Mouse (Mus musculus): Measurements from ENCODE around the gene Wsb1. TPM values are rescaled to one million over a fixed set of nuclear protein-coding genes. Genes with fewer than 3 reads are reported as not detected.
"Not testable (repeated sequence)": the region's sequence is repeated elsewhere in the genome, so short reads cannot be mapped to it uniquely, and the experiment has no call there.

Gene Wsb1
- polyA plus RNA-seq (2012; rRNA removed) = 24.3 and 47.5 TPM in 2 replicates

GRCm38 (mm10) chr11:79254391-79255098, at the start of gene Wsb1:
Wsb1 (minus strand) TSS chr11:79254671.
- Histone ChIP-seq H3K27me3 (ENCODE audit: control insufficient read depth, insufficient read depth, low read length) (no peaks in the 10 kb centered on the region), H3K27ac (ENCODE audit: insufficient read depth, low read depth, low read length) (peak within 1 kb of the TSS; percentile 77), H3K36me3 (ENCODE audit: control insufficient read depth, insufficient read depth, low read length) (peaks cover 16% of the 10 kb centered on the region), H3K4me3 (ENCODE audit: low read depth, low read length) (peak within 1 kb of the TSS; percentile 75), H3K4me1 (ENCODE audit: control insufficient read depth, insufficient read depth, insufficient read length, low read length) (peaks cover 12% of the 10 kb centered on the region)
- WGBS = 2% methylated on average over 50 of the region's 50 CpGs
- TF ChIP-seq CTCF (IDR thresholded peaks at IDR 0.05; ENCODE audit: extremely low read depth, insufficient read length, insufficient replicate concordance, low read depth, low read length) = no peak
- peak; percentile 99 for TF ChIP-seq POLR2A (IDR thresholded peaks at IDR 0.05; ENCODE audit: low read depth, low read length)

- not testable (repeated sequence) for H3K4me3 ChIP-seq (ENCODE audit: low read depth, low read length); H3K36me3 ChIP-seq (ENCODE audit: control insufficient read depth, insufficient read depth, low read length); H3K27me3 ChIP-seq (ENCODE audit: control insufficient read depth, insufficient read depth, low read length)
- 58% methylated on average over 4 of the region's 4 CpGs for WGBS
- H3K27ac ChIP-seq (ENCODE audit: insufficient read depth, low read depth, low read length) = 0 out of 2 replicates have a peak overlapping the region, but pooled peaks have one; percentile 15
- H3K4me1 ChIP-seq (ENCODE audit: control insufficient read depth, insufficient read depth, insufficient read length, low read length) = peaks cover 14% of the 10 kb centered on the region
Measured at GRCm38 (mm10) chr11:79304245-79304644, 49.8 kb upstream of the Wsb1 start.

- 32% methylated on average over 6 of the region's 6 CpGs for WGBS
- Histone ChIP-seq H3K27me3 (ENCODE audit: control insufficient read depth, insufficient read depth, low read length) (no peaks in the 10 kb centered on the region), H3K27ac (ENCODE audit: insufficient read depth, low read depth, low read length) (no peak overlapping the region), H3K36me3 (ENCODE audit: control insufficient read depth, insufficient read depth, low read length) (no peaks in the 10 kb centered on the region), H3K4me3 (ENCODE audit: low read depth, low read length) (no peak overlapping the region), H3K4me1 (ENCODE audit: control insufficient read depth, insufficient read depth, insufficient read length, low read length) (peaks cover 14% of the 10 kb centered on the region)
- no peak for TF ChIP-seq POLR2A (IDR thresholded peaks at IDR 0.05; ENCODE audit: low read depth, low read length)
- no peak for TF ChIP-seq CTCF (IDR thresholded peaks at IDR 0.05; ENCODE audit: extremely low read depth, insufficient read length, insufficient replicate concordance, low read depth, low read length)
Measured at GRCm38 (mm10) chr11:79303109-79303508, 48.6 kb upstream of the Wsb1 start.

GRCm38 (mm10) chr11:79299719-79300431, 45.4 kb upstream of the Wsb1 start:
- Histone ChIP-seq H3K4me1 (ENCODE audit: control insufficient read depth, insufficient read depth, insufficient read length, low read length) (peaks cover 11% of the 10 kb centered on the region), H3K27me3 (ENCODE audit: control insufficient read depth, insufficient read depth, low read length) (no peaks in the 10 kb centered on the region), H3K27ac (ENCODE audit: insufficient read depth, low read depth, low read length) (no peak overlapping the region), H3K36me3 (ENCODE audit: control insufficient read depth, insufficient read depth, low read length) (no peaks in the 10 kb centered on the region), H3K4me3 (ENCODE audit: low read depth, low read length) (no peak overlapping the region)
- TF ChIP-seq CTCF (IDR thresholded peaks at IDR 0.05; ENCODE audit: extremely low read depth, insufficient read length, insufficient replicate concordance, low read depth, low read length) (no peak), POLR2A (IDR thresholded peaks at IDR 0.05; ENCODE audit: low read depth, low read length) (no peak)
- WGBS = 78% methylated on average over 9 of the region's 9 CpGs

- Histone ChIP-seq H3K4me1 (ENCODE audit: control insufficient read depth, insufficient read depth, insufficient read length, low read length) (peaks cover 18% of the 10 kb centered on the region; the same call in 1 of the 2 replicates), H3K36me3 (ENCODE audit: control insufficient read depth, insufficient read depth, low read length) (no peaks in the 10 kb centered on the region), H3K4me3 (ENCODE audit: low read depth, low read length) (no peak within 1 kb of the TSS), H3K27ac (ENCODE audit: insufficient read depth, low read depth, low read length) (0 out of 2 replicates have a peak within 1 kb of the TSS, but pooled peaks have one; percentile 47), H3K27me3 (ENCODE audit: control insufficient read depth, insufficient read depth, low read length) (no peaks in the 10 kb centered on the region)
- WGBS = 84% methylated on average over 5 of the region's 5 CpGs
- TF ChIP-seq CTCF (IDR thresholded peaks at IDR 0.05; ENCODE audit: extremely low read depth, insufficient read length, insufficient replicate concordance, low read depth, low read length) = no peak
- TF ChIP-seq POLR2A (IDR thresholded peaks at IDR 0.05; ENCODE audit: low read depth, low read length) = no peak
Measured at GRCm38 (mm10) chr11:79296856-79297491, 42.5 kb upstream of the Wsb1 start, which contains the start of gene Gm9964. Gm9964 (minus strand) TSS chr11:79296906.

GRCm38 (mm10) chr11:79296167-79296566, 41.7 kb upstream of the Wsb1 start:
- H3K27ac ChIP-seq (ENCODE audit: insufficient read depth, low read depth, low read length) = 0 out of 2 replicates have a peak overlapping the region, but pooled peaks have one; percentile 47
- H3K36me3 ChIP-seq (ENCODE audit: control insufficient read depth, insufficient read depth, low read length) = no peaks in the 10 kb centered on the region
- TF ChIP-seq CTCF (IDR thresholded peaks at IDR 0.05; ENCODE audit: extremely low read depth, insufficient read length, insufficient replicate concordance, low read depth, low read length) (no peak), POLR2A (IDR thresholded peaks at IDR 0.05; ENCODE audit: low read depth, low read length) (no peak)
- no peak overlapping the region for H3K4me3 ChIP-seq (ENCODE audit: low read depth, low read length)
- peaks cover 25% of the 10 kb centered on the region for H3K4me1 ChIP-seq (ENCODE audit: control insufficient read depth, insufficient read depth, insufficient read length, low read length)
- H3K27me3 ChIP-seq (ENCODE audit: control insufficient read depth, insufficient read depth, low read length) = no peaks in the 10 kb centered on the region
- WGBS = 16% methylated on average over 1 of the region's 1 CpGs

- Histone ChIP-seq H3K36me3 (ENCODE audit: control insufficient read depth, insufficient read depth, low read length) (no peaks in the 10 kb centered on the region), H3K4me3 (ENCODE audit: low read depth, low read length) (no peak overlapping the region), H3K27ac (ENCODE audit: insufficient read depth, low read depth, low read length) (peak overlapping the region; percentile 95), H3K4me1 (ENCODE audit: control insufficient read depth, insufficient read depth, insufficient read length, low read length) (peaks cover 32% of the 10 kb centered on the region), H3K27me3 (ENCODE audit: control insufficient read depth, insufficient read depth, low read length) (no peaks in the 10 kb centered on the region)
- 13% methylated on average over 1 of the region's 1 CpGs for WGBS
- TF ChIP-seq CTCF (IDR thresholded peaks at IDR 0.05; ENCODE audit: extremely low read depth, insufficient read length, insufficient replicate concordance, low read depth, low read length) (no peak), POLR2A (IDR thresholded peaks at IDR 0.05; ENCODE audit: low read depth, low read length) (no peak)
Measured at GRCm38 (mm10) chr11:79293971-79294370, 39.5 kb upstream of the Wsb1 start.
